7 mouse cellular contexts compared by ENCODE assay signal in genomic region chr4:47207969-47208420, GRCm38 (mm10). TPM values are rescaled to one million over a fixed set of nuclear protein-coding genes. Genes with fewer than 3 reads are reported as not detected.
DNase-seq lines count a peak whose midpoint lies in the region; ATAC-seq and TF ChIP-seq lines count a peak whose summit lies in the region.

TSS of gene Col15a1 (plus strand) at chr4:47208161.

- no peak for DNase-seq in G1E (ENCODE audit: low spot score)
- DNase-seq in heart, postnatal 25 days (ENCODE audit: low spot score), result no peak
- peak; percentile 13 for DNase-seq in mesoderm, embryonic 11.5 days (ENCODE audit: low read depth, low spot score)
- no peak for DNase-seq in cerebellum, adult 11 months
- DNase-seq in T-cell, adult 2 months (ENCODE audit: low spot score), result no peak

- WGBS in forebrain, embryonic 13.5 days, result under 1% methylated on average over 37 of the region's 45 CpGs

- H3K36me3 ChIP-seq in ES-Bruce4 (ENCODE audit: control insufficient read depth, insufficient read depth, low read length, poor library complexity, severe bottlenecking), result no peaks in the 10 kb centered on the region
- no peaks in the 10 kb centered on the region for H3K36me3 ChIP-seq in G1E (replicated peaks)
- H3K36me3 ChIP-seq in forebrain, embryonic 13.5 days (ENCODE audit: poor library complexity, severe bottlenecking), result no peaks in the 10 kb centered on the region

- H3K4me1 ChIP-seq in ES-Bruce4 (ENCODE audit: control insufficient read depth, insufficient read depth, low read length) (no peaks in the 10 kb centered on the region), G1E (ENCODE audit: insufficient read depth, low read depth, low read length) (no peaks in the 10 kb centered on the region)
- H3K4me1 ChIP-seq in forebrain, embryonic 13.5 days, result peaks cover 11% of the 10 kb centered on the region

- no peak for TF ChIP-seq POLR2A in ES-Bruce4 (IDR thresholded peaks at IDR 0.05; ENCODE audit: insufficient read depth, low read length)

- H3K4me2 ChIP-seq in forebrain, embryonic 13.5 days, result peak within 1 kb of the TSS; percentile 63

- no peak for ATAC-seq in G1E (ENCODE audit: extremely low read depth, insufficient number of reproducible peaks, low FRiP score, poor library complexity, severe bottlenecking)
- peak; percentile 51 for ATAC-seq in forebrain, embryonic 13.5 days

- H3K9me3 ChIP-seq in ES-Bruce4 (replicated peaks; ENCODE audit: control insufficient read depth, insufficient read depth, low read length, poor library complexity, severe bottlenecking), result no peaks in the 10 kb centered on the region
- H3K9me3 ChIP-seq in G1E (replicated peaks), result peaks cover 67% of the 10 kb centered on the region
- H3K9me3 ChIP-seq in forebrain, embryonic 13.5 days (replicated peaks), result no peaks in the 10 kb centered on the region

- H3K4me3 ChIP-seq in ES-Bruce4 (ENCODE audit: low read depth, low read length) (peak within 1 kb of the TSS; percentile 64), G1E (ENCODE audit: low read depth, low read length) (peak within 1 kb of the TSS; percentile 7; the same call in 1 of the 2 replicates)
- peak within 1 kb of the TSS; percentile 41 for H3K4me3 ChIP-seq in forebrain, embryonic 13.5 days

- intact Hi-C loops in heart, postnatal 25 days (cut with DNase I), result loop anchor here (5.0 kb wide), 2 partner anchors 44 to 46 kb away; no protein-coding TSS in a partner anchor

- no peak for TF ChIP-seq CTCF in ES-Bruce4 (IDR thresholded peaks at IDR 0.05; ENCODE audit: low read depth, low read length)
- TF ChIP-seq CTCF in G1E (IDR thresholded peaks at IDR 0.05; ENCODE audit: low read depth, low read length), result no peak

- H3K27ac ChIP-seq in ES-Bruce4 (ENCODE audit: insufficient read depth, low read length), result no peak within 1 kb of the TSS
- H3K27ac ChIP-seq in forebrain, embryonic 13.5 days, result no peak within 1 kb of the TSS

- no peak for TF ChIP-seq EP300 in ES-Bruce4 (IDR thresholded peaks at IDR 0.05; ENCODE audit: insufficient read depth, low read depth, low read length)

- no peak within 1 kb of the TSS; the same call in 1 of the 2 replicates for H3K9ac ChIP-seq in ES-Bruce4 (ENCODE audit: low read depth, poor library complexity, severe bottlenecking)
- peak within 1 kb of the TSS; percentile 39 for H3K9ac ChIP-seq in forebrain, embryonic 13.5 days

- no peaks in the 10 kb centered on the region for H3K27me3 ChIP-seq in ES-Bruce4 (ENCODE audit: control insufficient read depth, insufficient read depth, low read length, poor library complexity, severe bottlenecking)
- no peaks in the 10 kb centered on the region for H3K27me3 ChIP-seq in G1E (ENCODE audit: insufficient read depth, low read length)
- peaks cover 54% of the 10 kb centered on the region for H3K27me3 ChIP-seq in forebrain, embryonic 13.5 days

RNA-seq across cellular contexts. Expression of gene Col15a1, which starts in this region (rescaled TPM):
- polyA plus RNA-seq in ES-Bruce4 (2011; ENCODE audit: insufficient read depth, insufficient read length, low read depth, missing spikeins) (1.6 TPM in 1 of 2 replicates, not detected in the other), G1E (2012) (not detected in 2 replicates)
- total RNA-seq in G1E (2014; fragmentation: Nextera tagmentation) (not detected in 2 replicates), G1E (2017) (0.17 and 0.22 TPM in 2 replicates)
- polyA plus RNA-seq in forebrain, embryonic 13.5 days (2015; fragmentation: Nextera tagmentation; extraction: Ambion mirVana), result 2.3 and 2.4 TPM in 2 replicates
- 100 to 1,000 TPM; 132 to 168 TPM for total RNA-seq in heart, postnatal 25 days (2021)

Comparison
In these comparisons a context has a peak if more than half of its experiments do, and no peak if none do; other contexts are left out.
1. RNA of gene Col15a1 (total RNA-seq): 132 to 168 TPM in heart, postnatal 25 days; 0.17 to 0.22 TPM in G1E; every median in the first group is over 100 times any median in the second.
2. H3K4me3 ChIP-seq: peak in every context shown above with its lines; median percentile 64 in ES-Bruce4; 41 in forebrain, embryonic 13.5 days; 7 in G1E.